Mouse (Mus musculus) frontal cortex, postnatal 10 days (tissue): ENCODE results near the gene Mcm3ap.

Experiments used
- DNase-seq, 2 experiments: peaks; one replicate each; pipeline ENCODE4 v3.0.0; 2022; ENCODE audit warnings: low spot score in 2 of 2, mixed read lengths in 1 of 2

Mcm3ap gene

GRCm38 (mm10) chr10:76495501-76495900 is 26.8 kb downstream of the Mcm3ap start:
- DNase-seq = no peak

DNA sequence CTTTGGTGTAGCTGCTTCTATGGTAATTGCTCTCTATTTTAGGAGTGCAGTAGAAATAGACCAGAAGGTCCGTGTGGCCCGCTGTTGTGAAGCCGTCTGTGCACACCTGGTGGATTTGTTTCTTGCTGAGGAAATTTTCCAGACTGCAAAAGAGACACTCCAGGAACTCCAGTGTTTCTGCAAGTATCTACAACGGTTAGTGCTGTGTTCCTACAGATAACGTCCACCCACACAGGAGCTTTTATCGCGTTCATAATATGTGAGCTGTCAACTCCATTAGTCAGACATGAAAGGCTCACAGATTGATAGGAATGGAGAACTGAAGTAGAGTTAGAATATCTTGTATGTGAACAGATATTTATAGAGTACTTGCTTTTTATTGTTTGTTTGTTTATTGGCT is 27.6 kb downstream of the Mcm3ap start:
- DNase-seq = no peak

DNA sequence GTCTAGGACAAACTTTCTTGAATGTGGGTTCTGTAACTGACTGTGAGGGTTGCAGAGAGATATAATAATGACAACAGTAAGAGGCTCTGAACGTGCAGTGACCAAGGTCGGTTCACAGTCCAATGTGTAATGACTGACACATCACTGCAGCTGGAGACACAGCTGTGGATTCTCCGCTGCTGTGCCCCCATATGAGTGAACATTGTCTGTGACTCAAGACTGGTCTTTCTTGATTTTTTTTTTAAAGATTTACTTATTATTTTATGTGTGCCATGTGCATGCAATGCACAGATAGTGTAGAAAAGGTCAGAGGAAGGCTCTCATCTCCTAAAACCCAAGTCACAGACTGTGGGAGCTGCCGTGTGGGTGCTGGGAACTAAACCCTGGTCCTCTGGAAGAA is 28.8 kb downstream of the Mcm3ap start:
- DNase-seq = no peak

DNA sequence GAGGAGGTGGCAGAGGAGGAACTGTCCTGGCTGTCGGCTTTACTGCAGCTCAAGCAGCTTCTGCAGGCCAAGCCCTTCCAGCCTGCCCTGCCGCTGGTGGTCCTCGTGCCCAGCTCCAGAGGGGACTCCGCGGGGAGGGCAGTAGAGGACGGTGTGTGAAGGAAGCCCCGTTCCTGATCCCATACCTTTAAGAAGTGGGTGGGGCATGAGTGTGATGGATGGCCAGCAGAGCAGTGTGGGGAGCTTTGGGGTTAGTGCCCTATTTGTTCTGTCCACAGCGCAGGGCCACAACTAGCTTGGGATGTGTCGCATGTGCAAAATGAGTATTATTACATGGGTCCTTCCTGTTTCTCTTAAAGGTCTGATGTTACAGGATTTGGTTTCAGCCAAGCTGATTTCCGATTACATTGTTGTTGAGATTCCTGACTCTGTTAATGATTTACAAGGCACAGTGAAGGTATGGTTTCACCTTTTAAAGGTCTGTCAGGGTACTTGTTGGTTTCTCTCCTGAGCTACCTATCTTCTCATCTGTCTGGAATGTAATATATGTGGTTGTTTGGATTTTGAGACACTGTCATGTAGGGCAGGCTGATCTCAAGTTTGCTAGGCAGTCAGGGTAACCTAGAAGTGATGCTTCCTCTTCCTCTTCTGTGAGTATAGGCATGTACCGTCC is 35.7 kb downstream of the Mcm3ap start:
- no peak for DNase-seq

- DNase-seq = no peak
Measured at GRCm38 (mm10) chr10:76505865-76506264, 37.1 kb downstream of the Mcm3ap start.

- DNase-seq = peak; percentile 55 to 58
Measured at GRCm38 (mm10) chr10:76512965-76513583, 44.3 kb downstream of the Mcm3ap start.

- no peak for DNase-seq
Measured at GRCm38 (mm10) chr10:76530922-76531321, 62.2 kb downstream of the Mcm3ap start.

- peak; percentile 96 to 97 for DNase-seq
Measured at GRCm38 (mm10) chr10:76531375-76531774, 62.6 kb downstream of the Mcm3ap start, which contains the start of gene Lss. Lss (plus strand) TSS chr10:76531588.

DNA sequence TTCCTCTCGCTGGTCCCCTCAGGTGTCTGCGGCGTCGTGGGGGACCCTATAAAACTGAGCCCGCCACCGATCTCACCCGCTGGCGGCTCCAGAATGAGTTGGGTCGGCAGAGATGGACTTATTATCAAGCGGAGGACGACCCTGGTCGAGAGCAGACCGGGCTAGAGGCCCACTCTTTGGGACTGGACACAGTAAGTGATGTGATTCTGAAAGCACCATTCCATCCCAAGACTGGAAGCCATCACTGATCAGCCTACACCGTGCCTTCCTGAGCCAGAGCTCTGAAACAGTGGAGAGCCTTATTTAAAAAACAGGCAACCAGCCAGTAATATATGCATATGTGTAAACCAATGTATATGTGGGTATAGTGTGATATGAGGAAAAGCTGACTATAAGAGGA is 63.1 kb downstream of the Mcm3ap start:
- no peak for DNase-seq

- no peak for DNase-seq
Measured at GRCm38 (mm10) chr10:76535526-76535925, 66.8 kb downstream of the Mcm3ap start.

DNA sequence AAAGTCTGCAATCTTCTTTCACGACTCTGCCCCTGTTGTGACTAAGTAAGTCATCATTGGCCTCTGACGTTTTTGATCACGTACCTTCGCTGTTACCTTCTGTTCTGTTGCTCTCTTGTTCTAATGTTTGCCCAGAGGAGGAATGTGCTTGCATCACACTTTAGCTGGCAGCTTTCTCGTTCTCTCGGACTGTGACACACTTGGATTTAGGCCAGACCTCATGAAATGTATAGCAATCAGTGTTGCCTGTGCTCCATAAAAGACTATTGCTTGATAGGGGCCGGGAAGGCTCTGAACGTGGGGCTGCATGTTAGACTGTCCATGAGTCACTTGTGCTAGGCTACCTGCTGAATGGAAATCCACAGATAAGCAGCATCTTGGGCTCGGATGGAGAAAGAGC is 68.9 kb downstream of the Mcm3ap start:
- no peak for DNase-seq

DNA sequence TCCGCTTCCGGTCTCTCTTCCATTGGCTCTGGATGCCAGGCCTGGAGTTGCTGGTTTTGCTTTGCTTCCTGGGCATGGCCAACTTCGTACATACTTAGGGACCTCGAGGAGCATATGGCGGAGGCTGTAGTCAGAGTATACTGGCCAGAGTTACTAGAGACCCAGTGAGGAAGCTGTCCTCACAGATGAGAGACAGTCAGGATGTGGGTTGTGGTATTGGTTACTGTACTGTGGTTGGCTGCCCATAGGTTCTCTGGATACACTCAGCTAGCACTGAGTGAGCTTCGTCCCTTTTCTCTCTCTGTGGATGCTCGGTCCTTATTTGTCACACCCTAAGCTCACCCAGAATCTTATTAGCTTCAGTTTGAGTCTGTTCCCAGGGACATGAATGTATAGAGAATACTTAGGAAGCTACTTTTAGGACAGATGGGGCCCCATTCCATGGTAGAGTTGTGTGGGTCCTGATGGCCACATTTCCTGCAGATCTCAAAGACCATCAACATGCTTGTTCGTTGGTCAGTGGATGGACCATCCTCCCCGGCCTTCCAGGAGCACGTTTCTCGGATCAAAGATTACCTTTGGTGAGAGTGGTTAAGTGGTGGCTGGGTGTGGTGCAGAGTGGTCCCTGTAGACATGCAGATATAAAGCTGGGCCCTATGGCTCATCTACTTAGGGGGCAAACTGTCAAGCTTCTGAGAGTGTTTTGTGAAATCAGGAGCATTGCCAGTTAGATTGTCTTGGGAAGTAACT is 72.8 kb downstream of the Mcm3ap start:
- no peak for DNase-seq

DNA sequence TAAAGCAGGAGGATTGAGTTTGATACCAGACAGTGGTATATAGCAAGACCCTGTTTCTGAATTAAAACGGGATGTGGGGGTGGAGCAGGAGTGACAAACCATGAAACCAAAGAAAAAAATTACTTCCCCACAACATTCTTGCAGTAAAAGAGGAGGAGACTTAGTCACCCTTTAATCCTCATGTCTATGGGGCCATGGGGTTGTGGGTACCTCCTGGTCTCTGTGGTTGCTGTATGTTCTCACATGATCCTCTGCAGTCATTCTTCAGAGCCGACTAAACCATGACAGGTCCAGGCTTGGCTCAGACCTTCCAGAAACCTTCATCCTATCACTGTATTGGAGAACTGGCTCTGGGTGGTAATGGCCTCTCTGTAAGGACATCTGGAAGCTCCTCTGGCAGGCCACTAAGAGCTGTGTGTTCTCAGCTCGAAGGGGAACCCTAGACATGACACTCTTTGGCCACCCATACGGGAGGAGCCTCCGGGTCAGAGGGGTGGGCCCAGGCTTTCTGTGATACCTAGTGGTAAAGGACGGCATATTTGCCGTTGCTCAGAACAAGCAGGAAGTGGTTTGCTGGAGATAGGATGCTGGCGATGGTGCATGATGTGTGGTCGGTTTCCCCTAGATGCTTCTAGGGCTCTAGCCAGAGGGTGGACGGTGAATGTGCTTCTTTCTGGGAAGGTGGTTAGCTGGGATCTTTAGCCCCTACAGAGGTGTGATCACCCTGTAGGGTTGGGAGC is 74.1 kb downstream of the Mcm3ap start:
- DNase-seq = no peak

GRCm38 (mm10) chr10:76546566-76546965 is 77.8 kb downstream of the Mcm3ap start:
- no peak for DNase-seq

- no peak for DNase-seq
Measured at GRCm38 (mm10) chr10:76548218-76548617, 79.5 kb downstream of the Mcm3ap start.

GRCm38 (mm10) chr10:76550458-76550857 is 81.7 kb downstream of the Mcm3ap start:
- no peak for DNase-seq

DNA sequence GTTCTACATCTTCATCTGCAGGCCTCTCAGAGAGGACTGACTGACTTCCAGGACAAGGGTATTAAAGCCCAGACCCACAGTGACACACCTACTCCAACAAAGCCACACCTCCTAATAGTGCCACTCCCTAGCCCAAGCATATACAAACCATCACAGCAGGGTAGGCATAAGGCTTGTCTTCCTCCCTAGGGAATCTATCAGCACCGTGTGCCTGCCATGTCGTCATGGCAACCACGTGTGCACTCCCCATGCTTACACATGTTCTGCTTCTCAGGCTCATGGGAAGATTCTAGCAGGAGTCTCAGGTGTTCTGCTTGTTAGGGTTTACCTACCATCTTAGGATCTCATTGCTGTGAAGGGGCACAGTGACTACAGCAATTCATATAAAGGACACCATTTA is 82.8 kb downstream of the Mcm3ap start:
- no peak for DNase-seq

DNA sequence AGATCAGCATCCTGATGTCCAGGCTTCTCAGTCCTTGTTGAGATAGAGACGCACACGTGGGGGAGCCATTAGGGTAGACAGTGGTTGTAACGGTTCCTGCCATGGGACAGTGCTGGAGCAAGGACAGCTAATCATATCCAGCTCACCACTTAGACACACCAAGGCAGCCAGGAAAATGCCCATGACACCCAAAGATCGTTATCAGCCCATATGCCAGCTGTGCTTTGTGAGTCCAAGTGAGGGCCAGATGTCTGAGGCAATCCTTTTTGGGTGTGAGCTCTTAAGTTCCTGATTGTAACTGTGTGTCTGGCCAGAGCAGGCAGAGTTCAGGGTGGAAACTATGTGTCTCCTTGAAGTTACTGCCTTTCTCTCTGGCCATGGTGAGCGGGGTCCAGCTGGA is 85.3 kb downstream of the Mcm3ap start:
- no peak for DNase-seq

- no peak for DNase-seq
Measured at GRCm38 (mm10) chr10:76561972-76562371, 93.2 kb downstream of the Mcm3ap start, which contains the start of gene Spatc1l. Spatc1l (plus strand) TSS chr10:76562272.
